Mouse (Mus musculus) intestine, embryonic 16.5 days (tissue): Measurements from ENCODE around the gene Ankrd33. TPM values are rescaled to one million over a fixed set of nuclear protein-coding genes. Genes with fewer than 3 reads are reported as not detected.

Source experiments
- ATAC-seq: fragments of 200-750 bp; cut with Nextera tagmentation; 2 replicates; pipeline ENCODE4 v1.8.0; 2017; ENCODE audit warnings: moderate TSS enrichment, moderate library complexity
- H3K27ac ChIP-seq: fragments of 300-500 bp; sonication (generic); 2 replicates; pipeline ENCODE4 v1.5.1; 2014; ENCODE audit warnings: mild to moderate bottlenecking, low read length
- H3K27me3 ChIP-seq: fragments of 300-500 bp; sonication (generic); replicated peaks from 2 replicates; pipeline ENCODE4 v1.6.1; 2014; ENCODE audit warnings: low read length, control low read depth, mixed read lengths; ENCODE audit not compliant: control insufficient read depth, insufficient read depth
- H3K36me3 ChIP-seq: fragments of 300-500 bp; sonication (generic); 2 replicates; pipeline ENCODE4 v1.6.1; 2014; ENCODE audit warnings: low read length, control low read depth; ENCODE audit not compliant: control insufficient read depth, insufficient read depth
- H3K4me1 ChIP-seq: fragments of 300-500 bp; sonication (generic); 2 replicates; pipeline ENCODE4 v1.6.1; 2014; ENCODE audit warnings: low read length, control low read depth, mixed read lengths; ENCODE audit not compliant: control insufficient read depth, insufficient read depth
- H3K4me2 ChIP-seq: fragments of 300-500 bp; sonication (generic); 2 replicates; pipeline ENCODE4 v1.6.1; 2014; ENCODE audit warnings: low read depth, low read length, control low read depth
- H3K4me3 ChIP-seq: fragments of 300-500 bp; sonication (generic); 2 replicates; pipeline ENCODE4 v1.5.1; 2014; ENCODE audit warnings: mild to moderate bottlenecking, low read length
- H3K9ac ChIP-seq: fragments of 300-500 bp; sonication (generic); 2 replicates; pipeline ENCODE4 v1.6.1; 2014; ENCODE audit warnings: low read depth, low read length
- H3K9me3 ChIP-seq: fragments of 300-500 bp; sonication (generic); 2 replicates; pipeline ENCODE4 v1.6.1; 2016; ENCODE audit warnings: low read length, control low read depth; ENCODE audit not compliant: control insufficient read depth
- WGBS: fragments of 180-500 bp; shearing (Covaris S2); extraction: QIAGEN DNeasy Blood & Tissue Kit; methylation state at CpG from one replicate; pipeline ENCODE4 v1.1.7; 2014; 5-methylcytosine and 5-hydroxymethylcytosine counted together
- polyA plus RNA-seq: library from polyadenylated mRNA; unstranded; fragments of >200 nt; fragmentation: Nextera tagmentation; extraction: Ambion mirVana; gene quantifications from 2 replicates; pipeline ENCODE4 v1.2.1, GENCODE M21; 2015

The Ankrd33 gene
- polyA plus RNA-seq, 1 experiment from 2014 or later = not detected

GRCm38 (mm10) chr15:101163056-101163458 is 47.5 kb downstream of the Ankrd33 start:
- ATAC-seq = peak; percentile 35
- WGBS = 25% methylated on average over 15 of the region's 15 CpGs
- Histone ChIP-seq H3K27me3 (no peaks in the 10 kb centered on the region), H3K36me3 (no peaks in the 10 kb centered on the region), H3K27ac (peak overlapping the region; percentile 90), H3K9ac (peak overlapping the region; percentile 54), H3K9me3 (no peaks in the 10 kb centered on the region), H3K4me1 (peaks cover 59% of the 10 kb centered on the region), H3K4me3 (peak overlapping the region; percentile 1; the same call in 1 of the 2 replicates), H3K4me2 (peak overlapping the region; percentile 43)

GRCm38 (mm10) chr15:101163854-101164253 is 48.3 kb downstream of the Ankrd33 start:
- H3K27me3 ChIP-seq = no peaks in the 10 kb centered on the region
- ATAC-seq = peak; percentile 9; the same call in 1 of the 2 replicates
- H3K4me1 ChIP-seq = peaks cover 59% of the 10 kb centered on the region
- H3K9ac ChIP-seq = peak overlapping the region; percentile 54
- peak overlapping the region; percentile 90 for H3K27ac ChIP-seq
- H3K9me3 ChIP-seq = no peaks in the 10 kb centered on the region
- no peaks in the 10 kb centered on the region for H3K36me3 ChIP-seq
- H3K4me3 ChIP-seq = peak overlapping the region; percentile 1; the same call in 1 of the 2 replicates
- WGBS = 53% methylated on average over 5 of the region's 5 CpGs
- H3K4me2 ChIP-seq = peak overlapping the region; percentile 43

DNA sequence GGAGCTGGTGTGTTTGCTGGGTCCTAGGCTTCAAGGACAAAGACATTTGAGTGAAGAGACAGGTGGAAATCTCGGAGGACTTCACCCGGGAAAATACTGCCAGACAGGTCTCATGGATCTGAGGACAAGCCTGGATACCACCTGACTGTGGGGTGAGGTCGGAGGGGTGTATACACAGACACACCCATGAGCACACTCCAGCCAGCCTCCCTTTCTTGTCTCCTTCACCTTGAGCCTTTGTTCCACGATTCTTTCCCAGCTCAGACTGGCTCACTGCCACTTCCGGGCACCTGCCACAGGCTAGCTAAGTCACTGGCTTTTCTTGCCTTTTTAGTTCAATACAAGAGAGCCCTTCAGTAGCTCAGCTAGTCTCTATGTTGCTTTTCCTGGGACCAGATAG is 48.7 kb downstream of the Ankrd33 start:
- Histone ChIP-seq H3K36me3 (no peaks in the 10 kb centered on the region), H3K9ac (peak overlapping the region; percentile 54), H3K9me3 (no peaks in the 10 kb centered on the region), H3K4me2 (peak overlapping the region; percentile 43), H3K27ac (peak overlapping the region; percentile 90), H3K27me3 (no peaks in the 10 kb centered on the region), H3K4me3 (0 out of 2 replicates have a peak overlapping the region, but pooled peaks have one; percentile 1), H3K4me1 (peaks cover 59% of the 10 kb centered on the region)
- peak; percentile 87 for ATAC-seq
- 50% methylated on average over 5 of the region's 5 CpGs for WGBS

GRCm38 (mm10) chr15:101165658-101166437 is 50.3 kb downstream of the Ankrd33 start:
- WGBS = 54% methylated on average over 16 of the region's 16 CpGs
- no peak for ATAC-seq
- no peaks in the 10 kb centered on the region for H3K27me3 ChIP-seq
- H3K9ac ChIP-seq = no peak overlapping the region
- H3K4me1 ChIP-seq = peaks cover 55% of the 10 kb centered on the region
- H3K9me3 ChIP-seq = no peaks in the 10 kb centered on the region
- no peaks in the 10 kb centered on the region for H3K36me3 ChIP-seq
- no peak overlapping the region for H3K4me2 ChIP-seq
- no peak overlapping the region for H3K4me3 ChIP-seq
- peak overlapping the region; percentile 70 for H3K27ac ChIP-seq

GRCm38 (mm10) chr15:101167553-101167952 is 52.0 kb downstream of the Ankrd33 start:
- Histone ChIP-seq H3K27ac (peak overlapping the region; percentile 52; the same call in 1 of the 2 replicates), H3K4me3 (no peak overlapping the region), H3K27me3 (no peaks in the 10 kb centered on the region), H3K36me3 (no peaks in the 10 kb centered on the region), H3K9me3 (no peaks in the 10 kb centered on the region), H3K4me2 (peak overlapping the region; percentile 13; the same call in 1 of the 2 replicates), H3K9ac (no peak overlapping the region), H3K4me1 (peaks cover 39% of the 10 kb centered on the region)
- 50% methylated on average over 11 of the region's 11 CpGs for WGBS
- ATAC-seq = no peak

Other genes starting within 250 kb of the Ankrd33 start
- 0.95 and 1.1 TPM in 2 replicates for gene Scn8a, start 245.9 kb upstream of the Ankrd33 start, polyA plus RNA-seq
- not detected in 2 replicates for gene Gm47841, start 68.4 kb upstream of the Ankrd33 start, polyA plus RNA-seq
- gene Fignl2, start 37.2 kb upstream of the Ankrd33 start, polyA plus RNA-seq = 0.12 TPM in 2 replicates
- 31.2 and 31.9 TPM in 2 replicates for gene Acvrl1, start 12.8 kb downstream of the Ankrd33 start, polyA plus RNA-seq
- 10.4 and 11.0 TPM in 2 replicates for gene Acvr1b, start 58.3 kb downstream of the Ankrd33 start, polyA plus RNA-seq
- 2.3 and 2.8 TPM in 2 replicates for gene Grasp, start 108.4 kb downstream of the Ankrd33 start, polyA plus RNA-seq
- 8.6 and 10.0 TPM in 2 replicates for gene Nr4a1, start 138.5 kb downstream of the Ankrd33 start, polyA plus RNA-seq
- gene Atg101, start 168.5 kb downstream of the Ankrd33 start, polyA plus RNA-seq = 58.3 and 67.1 TPM in 2 replicates
- 3.6 and 4.4 TPM in 2 replicates for gene 6030408B16Rik, start 177.5 kb downstream of the Ankrd33 start, polyA plus RNA-seq